Mouse (Mus musculus): Measurements from ENCODE around the gene Plin4. TPM values are rescaled to one million over a fixed set of nuclear protein-coding genes. Genes with fewer than 3 reads are reported as not detected.
A peak's percentile ranks its signal among the peaks of the same experiment; 100 is the strongest.

Gene Plin4
- polyA plus RNA-seq, 1 experiment, result 6.2 TPM

DNA sequence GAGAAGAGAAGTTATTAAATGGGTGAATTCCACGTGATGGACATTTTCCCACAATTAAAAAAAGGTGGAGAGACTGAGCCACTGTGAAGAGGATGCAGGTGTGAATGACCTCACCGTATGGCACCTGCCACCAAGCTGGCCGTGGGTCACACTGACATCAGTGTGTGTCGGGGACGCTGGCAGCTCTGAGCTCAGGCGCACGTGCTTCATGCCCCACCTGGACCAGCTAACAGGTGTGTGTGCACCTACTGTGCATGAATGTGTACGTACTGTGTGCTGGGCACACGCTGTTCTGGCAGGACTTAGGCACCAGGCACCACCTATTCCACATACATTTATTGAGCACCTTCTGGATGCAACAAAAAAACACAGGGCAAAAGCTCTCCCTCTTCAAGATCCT lies 34.9 kb upstream of the Plin4 start:
- H3K36me3 ChIP-seq (ENCODE audit: control insufficient read depth, insufficient read depth, low read length), result no peaks in the 10 kb centered on the region
- no peak overlapping the region for H3K27ac ChIP-seq (ENCODE audit: insufficient read depth, low read depth, low read length)
- H3K27me3 ChIP-seq (ENCODE audit: control insufficient read depth, insufficient read depth, low read length), result peaks cover 49% of the 10 kb centered on the region
- TF ChIP-seq POLR2A (IDR thresholded peaks at IDR 0.05; ENCODE audit: low read depth, low read length) (no peak), CTCF (IDR thresholded peaks at IDR 0.05; ENCODE audit: extremely low read depth, insufficient read length, insufficient replicate concordance, low read depth, low read length) (no peak)
- H3K4me1 ChIP-seq (ENCODE audit: control insufficient read depth, insufficient read depth, insufficient read length, low read length), result peaks cover 15% of the 10 kb centered on the region; the same call in 1 of the 2 replicates
- WGBS, result 62% methylated on average over 9 of the region's 9 CpGs
- H3K4me3 ChIP-seq (ENCODE audit: low read depth, low read length), result no peak overlapping the region

DNA sequence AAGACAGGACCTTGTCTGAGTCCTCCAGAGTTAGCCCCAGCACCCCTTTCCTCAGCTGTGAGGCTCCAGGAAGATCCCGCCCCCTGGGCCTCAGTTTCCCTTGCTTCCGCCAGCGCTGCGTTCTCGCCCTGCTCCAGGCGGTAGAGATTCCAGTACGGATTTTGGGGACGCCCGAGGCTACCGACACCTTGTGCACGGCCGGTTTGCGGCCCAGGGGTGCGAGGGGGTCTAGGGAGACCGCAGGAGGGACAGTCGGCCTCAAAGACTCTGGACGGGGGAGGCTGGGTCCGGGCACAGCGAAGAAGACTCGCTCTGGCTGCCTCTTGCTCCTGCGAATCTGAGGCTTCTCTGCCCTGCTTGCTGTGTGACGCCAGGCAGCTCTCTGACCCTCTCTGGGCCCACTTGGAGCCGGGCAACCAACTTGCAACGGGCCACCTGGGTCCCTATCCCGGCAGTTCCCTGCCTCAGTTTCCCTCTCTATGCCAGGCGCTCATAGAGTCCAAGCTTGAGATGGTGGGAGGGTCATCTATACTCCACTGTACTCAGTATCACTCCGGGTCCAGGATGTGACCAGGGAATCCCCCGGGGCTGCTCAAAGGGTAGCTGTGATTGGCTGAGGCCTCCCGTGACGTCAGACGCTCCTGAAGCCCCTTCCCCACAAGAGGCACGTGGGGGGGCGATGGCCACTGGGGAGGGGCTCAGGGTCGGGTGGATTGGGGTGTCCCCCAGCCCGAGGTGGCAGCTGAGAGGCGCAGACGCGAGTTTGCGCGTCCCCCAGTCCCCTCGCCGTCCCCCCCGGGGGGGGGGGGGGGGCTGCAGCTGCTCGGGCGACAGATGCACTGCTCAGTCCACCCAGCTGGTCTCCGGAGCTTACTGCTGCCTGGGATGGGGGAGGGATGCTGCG lies 32.4 kb upstream of the Plin4 start:
- Histone ChIP-seq H3K4me1 (ENCODE audit: control insufficient read depth, insufficient read depth, insufficient read length, low read length) (peaks cover 13% of the 10 kb centered on the region; the same call in 1 of the 2 replicates), H3K27me3 (ENCODE audit: control insufficient read depth, insufficient read depth, low read length) (peaks cover 44% of the 10 kb centered on the region), H3K27ac (ENCODE audit: insufficient read depth, low read depth, low read length) (no peak overlapping the region), H3K36me3 (ENCODE audit: control insufficient read depth, insufficient read depth, low read length) (no peaks in the 10 kb centered on the region), H3K4me3 (ENCODE audit: low read depth, low read length) (peak overlapping the region; percentile 42)
- WGBS, result 3% methylated on average over 47 of the region's 47 CpGs
- TF ChIP-seq POLR2A (IDR thresholded peaks at IDR 0.05; ENCODE audit: low read depth, low read length) (no peak), CTCF (IDR thresholded peaks at IDR 0.05; ENCODE audit: extremely low read depth, insufficient read length, insufficient replicate concordance, low read depth, low read length) (no peak)

DNA sequence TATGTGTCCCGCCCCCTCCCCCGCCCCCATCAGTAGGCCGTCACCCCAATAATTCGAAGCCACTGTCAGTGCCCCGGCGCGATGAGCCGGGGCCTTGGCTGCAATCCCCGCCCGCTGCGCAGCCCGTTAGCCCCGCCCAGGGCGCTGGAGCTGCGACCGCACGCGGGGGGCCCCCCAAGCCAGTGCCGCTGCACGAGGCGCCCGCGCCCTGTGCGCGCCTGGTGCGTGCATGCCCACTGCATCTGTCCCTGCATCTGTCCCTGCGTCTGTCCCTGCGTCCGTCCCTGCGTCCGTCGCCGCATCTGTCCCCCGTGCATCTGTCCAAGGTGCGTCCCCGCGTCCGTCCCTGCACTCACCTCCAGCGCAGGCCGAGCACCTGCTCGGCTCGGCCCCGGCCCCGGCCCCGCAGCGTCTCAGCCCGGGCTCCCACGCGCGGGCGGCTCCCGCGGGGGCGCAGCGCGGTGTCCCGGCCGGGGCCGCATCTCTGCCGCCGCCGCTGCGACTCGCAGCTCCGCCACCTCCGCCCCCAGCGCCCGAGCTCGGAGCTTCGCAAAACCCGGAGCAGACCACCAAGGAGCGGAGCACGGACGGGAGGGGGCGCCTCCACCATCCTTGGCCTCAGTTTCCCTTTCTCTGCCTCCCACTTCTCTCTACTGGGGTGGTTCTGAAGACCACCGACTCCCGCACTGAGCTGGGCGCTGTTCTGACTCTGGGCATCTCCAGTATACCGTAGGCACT lies 30.4 kb upstream of the Plin4 start, which contains the start of gene Sema6b:
Gene Sema6b, minus strand, starts transcription at position 486 of the 738 bp plus-strand sequence.
- no peak within 1 kb of the TSS for H3K27ac ChIP-seq (ENCODE audit: insufficient read depth, low read depth, low read length)
- H3K4me3 ChIP-seq (ENCODE audit: low read depth, low read length), result peak within 1 kb of the TSS; percentile 81
- H3K4me1 ChIP-seq (ENCODE audit: control insufficient read depth, insufficient read depth, insufficient read length, low read length), result peaks cover 14% of the 10 kb centered on the region
- H3K27me3 ChIP-seq (ENCODE audit: control insufficient read depth, insufficient read depth, low read length), result peaks cover 44% of the 10 kb centered on the region
- TF ChIP-seq CTCF (IDR thresholded peaks at IDR 0.05; ENCODE audit: extremely low read depth, insufficient read length, insufficient replicate concordance, low read depth, low read length) (no peak), POLR2A (IDR thresholded peaks at IDR 0.05; ENCODE audit: low read depth, low read length) (no peak)
- WGBS, result 3% methylated on average over 78 of the region's 79 CpGs
- H3K36me3 ChIP-seq (ENCODE audit: control insufficient read depth, insufficient read depth, low read length), result no peaks in the 10 kb centered on the region

DNA sequence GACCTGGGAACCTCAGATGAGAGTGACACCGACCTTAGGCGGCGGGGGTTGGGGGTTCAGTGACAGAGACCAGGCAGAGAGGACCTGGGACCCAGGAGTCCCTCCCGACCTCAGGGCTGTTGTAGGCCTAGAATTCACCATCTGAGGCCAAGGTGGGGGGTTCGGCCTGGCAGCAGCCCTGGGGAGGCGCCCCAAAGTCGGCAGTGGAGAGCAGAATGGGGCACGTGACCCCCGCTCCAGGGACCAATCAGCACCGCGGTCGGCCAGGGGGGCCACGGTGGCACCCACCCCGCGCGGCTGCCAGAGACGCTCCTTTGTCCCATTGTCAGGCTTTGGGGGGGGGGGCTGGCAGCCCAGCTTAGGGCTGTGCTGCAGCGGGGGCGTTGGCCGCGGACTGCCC lies 29.8 kb upstream of the Plin4 start:
- no peak for TF ChIP-seq CTCF (IDR thresholded peaks at IDR 0.05; ENCODE audit: extremely low read depth, insufficient read length, insufficient replicate concordance, low read depth, low read length)
- no peak for TF ChIP-seq POLR2A (IDR thresholded peaks at IDR 0.05; ENCODE audit: low read depth, low read length)
- Histone ChIP-seq H3K27me3 (ENCODE audit: control insufficient read depth, insufficient read depth, low read length) (peaks cover 44% of the 10 kb centered on the region), H3K36me3 (ENCODE audit: control insufficient read depth, insufficient read depth, low read length) (no peaks in the 10 kb centered on the region), H3K27ac (ENCODE audit: insufficient read depth, low read depth, low read length) (no peak overlapping the region), H3K4me1 (ENCODE audit: control insufficient read depth, insufficient read depth, insufficient read length, low read length) (peaks cover 19% of the 10 kb centered on the region), H3K4me3 (ENCODE audit: low read depth, low read length) (peak overlapping the region; percentile 81)
- 21% methylated on average over 21 of the region's 21 CpGs for WGBS

DNA sequence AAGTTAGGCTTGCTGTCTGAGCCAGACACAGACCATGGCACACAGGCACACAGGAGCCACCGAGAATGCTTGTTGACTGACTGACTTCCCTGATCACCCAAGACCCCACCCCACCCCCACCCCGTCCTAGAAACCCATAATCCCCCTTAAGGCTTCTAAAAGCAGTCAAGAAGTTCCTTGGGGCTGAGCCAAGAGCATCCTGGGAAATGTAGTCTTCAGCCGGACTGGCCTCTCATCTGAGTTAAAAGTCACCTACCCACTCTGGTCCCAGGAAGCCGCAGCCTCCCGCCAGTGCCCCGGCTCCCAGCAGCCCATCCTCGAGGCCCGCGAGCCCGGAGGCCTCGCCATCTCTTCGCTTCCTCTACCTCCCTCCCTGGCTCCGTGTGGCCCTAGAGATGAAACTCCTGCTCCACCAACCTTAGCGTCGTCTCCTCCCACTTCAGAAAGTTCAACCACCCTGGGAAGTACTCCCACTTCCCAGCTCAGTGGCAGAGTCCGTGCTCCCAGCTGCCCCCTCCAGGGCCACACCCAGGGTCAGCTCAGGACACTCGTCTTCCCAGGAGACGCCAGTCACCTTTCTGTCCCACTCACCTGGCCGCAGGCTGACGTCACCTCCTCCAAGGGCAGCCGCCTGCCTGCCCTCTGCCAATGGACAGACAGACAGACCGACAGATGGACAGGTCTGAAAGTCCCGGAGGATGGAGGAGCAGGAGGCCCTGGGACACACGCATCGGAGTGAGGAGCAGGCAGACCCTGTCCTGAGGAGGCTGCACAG lies 28.4 kb upstream of the Plin4 start:
- H3K27me3 ChIP-seq (ENCODE audit: control insufficient read depth, insufficient read depth, low read length), result peaks cover 34% of the 10 kb centered on the region
- TF ChIP-seq CTCF (IDR thresholded peaks at IDR 0.05; ENCODE audit: extremely low read depth, insufficient read length, insufficient replicate concordance, low read depth, low read length) (no peak), POLR2A (IDR thresholded peaks at IDR 0.05; ENCODE audit: low read depth, low read length) (no peak)
- 41% methylated on average over 25 of the region's 25 CpGs for WGBS
- H3K4me1 ChIP-seq (ENCODE audit: control insufficient read depth, insufficient read depth, insufficient read length, low read length), result peaks cover 24% of the 10 kb centered on the region
- 0 out of 2 replicates have a peak overlapping the region, but pooled peaks have one; percentile 8 for H3K4me3 ChIP-seq (ENCODE audit: low read depth, low read length)
- H3K36me3 ChIP-seq (ENCODE audit: control insufficient read depth, insufficient read depth, low read length), result no peaks in the 10 kb centered on the region
- no peak overlapping the region for H3K27ac ChIP-seq (ENCODE audit: insufficient read depth, low read depth, low read length)

DNA sequence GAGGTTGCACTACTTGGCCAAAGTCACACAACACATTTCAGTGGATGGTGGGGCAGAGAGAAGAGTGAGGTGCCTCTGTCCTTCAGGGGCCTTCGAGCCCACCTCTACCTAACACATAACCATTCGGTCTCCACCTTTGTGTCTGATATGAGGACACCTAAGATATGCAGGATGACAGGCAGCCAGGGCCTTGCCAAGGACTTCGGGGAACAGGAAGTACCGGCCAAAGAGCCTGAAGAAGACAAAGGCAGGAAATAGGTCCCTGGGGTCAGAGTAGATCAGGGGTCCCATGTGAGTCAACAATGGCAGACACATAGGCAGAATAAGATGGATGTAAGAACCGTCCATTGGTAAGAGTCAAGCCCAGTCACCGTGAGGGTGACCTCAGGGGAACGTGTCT lies 27.0 kb upstream of the Plin4 start:
- H3K27me3 ChIP-seq (ENCODE audit: control insufficient read depth, insufficient read depth, low read length), result peaks cover 23% of the 10 kb centered on the region
- TF ChIP-seq POLR2A (IDR thresholded peaks at IDR 0.05; ENCODE audit: low read depth, low read length) (no peak), CTCF (IDR thresholded peaks at IDR 0.05; ENCODE audit: extremely low read depth, insufficient read length, insufficient replicate concordance, low read depth, low read length) (no peak)
- WGBS, result 88% methylated on average over 7 of the region's 7 CpGs
- H3K4me1 ChIP-seq (ENCODE audit: control insufficient read depth, insufficient read depth, insufficient read length, low read length), result peaks cover 22% of the 10 kb centered on the region
- H3K36me3 ChIP-seq (ENCODE audit: control insufficient read depth, insufficient read depth, low read length), result no peaks in the 10 kb centered on the region
- H3K27ac ChIP-seq (ENCODE audit: insufficient read depth, low read depth, low read length), result no peak overlapping the region
- no peak overlapping the region for H3K4me3 ChIP-seq (ENCODE audit: low read depth, low read length)

All from small intestine, adult 2 months (tissue).